Mouse (Mus musculus) kidney, postnatal 10 days (tissue): ENCODE measurements around the gene P2rx1.

Source experiments
- DNase-seq: peaks from one replicate; pipeline ENCODE4 v3.0.0; 2021; ENCODE audit warnings: mixed read lengths

P2rx1 gene

GRCm38 (mm10) chr11:72998771-72999170 is at the start of gene P2rx1:
Gene P2rx1 (plus strand): TSS chr11:72999103.
- DNase-seq, result peak; percentile 62

- peak; percentile 73 for DNase-seq
Measured at GRCm38 (mm10) chr11:72951137-72952000, 47.5 kb upstream of the P2rx1 start.

- DNase-seq, result peak; percentile 52
Measured at GRCm38 (mm10) chr11:72952226-72952625, 46.7 kb upstream of the P2rx1 start.

GRCm38 (mm10) chr11:72952697-72953096 is 46.2 kb upstream of the P2rx1 start:
- DNase-seq, result no peak

- no peak for DNase-seq
Measured at GRCm38 (mm10) chr11:72953116-72953439, 45.8 kb upstream of the P2rx1 start.

- DNase-seq, result peak; percentile 65
Measured at GRCm38 (mm10) chr11:72953440-72954151, 45.3 kb upstream of the P2rx1 start.

- no peak for DNase-seq
Measured at GRCm38 (mm10) chr11:72954216-72954615, 44.7 kb upstream of the P2rx1 start.

GRCm38 (mm10) chr11:72955339-72955974 is 43.4 kb upstream of the P2rx1 start:
- peak; percentile 43 for DNase-seq

GRCm38 (mm10) chr11:72957318-72957717 is 41.6 kb upstream of the P2rx1 start:
- DNase-seq, result no peak

- no peak for DNase-seq
Measured at GRCm38 (mm10) chr11:72959924-72960679, 38.8 kb upstream of the P2rx1 start.

GRCm38 (mm10) chr11:72960723-72961071 is 38.2 kb upstream of the P2rx1 start:
- no peak for DNase-seq

GRCm38 (mm10) chr11:72961072-72961980 is 37.6 kb upstream of the P2rx1 start, which contains the start of gene Atp2a3:
Gene Atp2a3 (plus strand): TSS chr11:72961169.
- DNase-seq, result peak; percentile 56

GRCm38 (mm10) chr11:72962378-72962777 is 36.5 kb upstream of the P2rx1 start:
- DNase-seq, result no peak

- no peak for DNase-seq
Measured at GRCm38 (mm10) chr11:72963058-72963788, 35.7 kb upstream of the P2rx1 start.

- DNase-seq, result no peak
Measured at GRCm38 (mm10) chr11:72963789-72964294, 35.1 kb upstream of the P2rx1 start.

GRCm38 (mm10) chr11:72974995-72975503 is 23.9 kb upstream of the P2rx1 start:
- peak; percentile 25 for DNase-seq

GRCm38 (mm10) chr11:72982516-72982915 is 16.4 kb upstream of the P2rx1 start:
- no peak for DNase-seq

GRCm38 (mm10) chr11:72983283-72983682 is 15.6 kb upstream of the P2rx1 start:
- DNase-seq, result peak; percentile 54

- DNase-seq, result no peak
Measured at GRCm38 (mm10) chr11:72986745-72987144, 12.2 kb upstream of the P2rx1 start.

GRCm38 (mm10) chr11:72987234-72987633 is 11.7 kb upstream of the P2rx1 start:
- DNase-seq, result no peak

- no peak for DNase-seq
Measured at GRCm38 (mm10) chr11:72987807-72988206, 11.1 kb upstream of the P2rx1 start.
